Mouse (Mus musculus) T-helper 2 cell (primary cell): ENCODE results near the gene AF067061.
"Not testable (repeated sequence)": the region's sequence is repeated elsewhere in the genome, so short reads cannot be mapped to it uniquely, and the experiment has no call there.

ENCODE experiments used
- in situ Hi-C: fragments of 300-600 bp; cut with MboI, MseI; formaldehyde crosslinking; loops from one replicate; pipeline ENCODE4 v1.15.1; 2025; ENCODE audit warnings: high pct_unique_total_duplicates

The AF067061 gene

GRCm38 (mm10) chr13:120262870-120263269 lies at the start of gene AF067061:
TSS of gene AF067061 (plus strand) at chr13:120263114.
- in situ Hi-C loops, result not testable (repeated sequence)

- in situ Hi-C loops, result not testable (repeated sequence)
Observed at GRCm38 (mm10) chr13:120215847-120216246, 47.1 kb upstream of the AF067061 start, which contains the start of gene Gm21762. TSS of gene Gm21762 (minus strand) at chr13:120215947.

DNA sequence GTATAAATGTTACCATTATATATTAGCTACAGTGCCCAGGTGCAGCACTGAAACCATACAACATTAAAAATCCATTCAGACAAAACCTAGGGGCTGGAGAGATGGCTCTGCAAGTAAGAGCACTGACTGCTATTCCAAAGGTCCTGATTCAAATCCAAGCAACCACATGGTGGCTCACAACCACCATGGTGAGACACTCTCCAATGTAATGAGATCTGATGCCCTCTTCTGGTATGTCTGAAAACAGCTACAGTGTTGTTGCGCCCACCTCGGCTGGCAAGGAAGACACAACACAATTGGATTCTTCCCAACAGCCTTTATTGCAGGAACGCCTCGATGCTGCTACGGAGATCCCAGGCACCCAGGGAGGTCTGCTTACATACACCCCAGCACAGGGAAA lies 42.0 kb upstream of the AF067061 start:
- in situ Hi-C loops, result not testable (repeated sequence)

DNA sequence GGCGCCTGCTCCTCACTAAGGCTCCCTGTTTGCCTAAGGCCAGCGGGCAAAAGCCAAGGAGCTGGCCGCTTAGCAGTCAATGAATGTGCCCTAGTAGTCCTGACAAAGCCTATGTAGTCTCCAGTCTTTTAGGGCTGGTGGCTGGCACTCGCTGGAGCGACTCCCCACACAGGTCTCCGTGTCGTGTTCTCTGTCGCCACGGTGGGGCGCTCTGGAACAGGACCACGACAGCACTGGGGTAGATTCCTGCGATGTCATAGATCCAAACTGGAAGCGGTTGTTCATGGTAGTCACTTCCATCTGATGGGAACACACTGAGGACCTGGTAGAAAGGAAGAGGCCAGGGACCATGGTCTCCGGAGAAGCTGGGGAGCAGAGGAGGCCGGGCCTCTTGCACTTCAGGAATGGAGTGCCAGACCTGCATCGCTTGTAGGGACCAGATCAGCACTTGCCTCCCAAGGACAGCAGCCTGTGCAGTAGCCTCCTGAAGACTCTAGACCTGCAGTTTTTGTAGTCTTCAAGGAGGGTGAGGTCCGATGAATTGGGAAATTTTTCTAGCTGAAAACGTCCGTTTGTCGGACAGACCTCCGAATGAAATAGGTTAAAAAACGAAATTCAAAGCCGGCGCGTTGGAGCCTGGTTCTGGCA lies 39.8 kb upstream of the AF067061 start:
- in situ Hi-C loops, result not testable (repeated sequence)

DNA sequence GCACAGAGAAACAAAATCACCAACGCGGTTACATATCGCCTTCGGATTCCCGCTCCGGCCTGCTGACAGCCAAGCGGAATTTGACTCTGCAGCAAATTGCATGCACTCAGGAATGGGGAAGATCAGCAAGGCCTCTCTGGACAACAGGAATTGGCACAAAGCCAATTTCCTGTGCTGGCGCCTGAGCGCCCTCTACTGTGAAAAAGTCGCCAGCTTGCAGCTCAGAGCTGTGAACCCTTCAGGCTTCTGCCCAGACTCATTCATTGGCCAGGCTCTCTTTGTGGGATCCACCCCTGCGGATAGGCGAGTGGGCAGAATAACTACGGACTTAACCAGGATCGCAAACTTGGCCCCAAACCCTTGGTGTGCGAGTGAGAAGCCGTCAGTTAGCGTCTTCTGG lies 31.1 kb upstream of the AF067061 start:
- in situ Hi-C loops, result not testable (repeated sequence)

DNA sequence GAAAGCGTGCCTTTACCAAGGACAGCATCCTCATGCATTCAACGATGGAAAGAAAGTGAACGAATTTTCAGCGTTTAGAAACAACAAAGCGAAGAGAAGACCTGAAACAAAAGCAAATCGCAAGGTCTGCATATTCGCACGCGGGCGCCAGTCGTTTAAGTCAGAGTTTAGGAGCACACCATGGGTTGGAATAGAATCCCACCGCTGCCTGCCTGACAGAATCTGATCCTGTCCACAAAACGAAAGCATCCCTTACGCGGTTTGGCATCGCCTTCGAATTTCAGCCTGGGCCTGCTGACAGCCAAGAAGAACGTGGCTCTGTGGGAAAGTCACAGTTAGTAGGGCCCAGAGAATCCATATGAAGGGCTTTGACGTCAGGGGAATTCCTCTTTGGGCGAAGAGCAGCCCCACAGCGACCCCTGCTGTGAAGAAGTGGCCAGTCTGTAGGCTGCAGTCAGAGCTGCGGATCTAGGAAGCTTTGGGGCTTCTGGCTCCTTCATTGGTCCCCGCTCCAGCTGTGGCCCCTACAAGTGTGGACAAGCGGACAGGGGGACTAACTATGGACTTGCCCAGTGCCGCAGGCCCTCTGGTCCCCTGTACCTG lies 30.4 kb upstream of the AF067061 start:
- in situ Hi-C loops, result not testable (repeated sequence)

- in situ Hi-C loops, result not testable (repeated sequence)
Observed at GRCm38 (mm10) chr13:120238811-120239210, 24.1 kb upstream of the AF067061 start, which contains the start of gene Gm21731. TSS of gene Gm21731 (plus strand) at chr13:120239111.

- in situ Hi-C loops, result not testable (repeated sequence)
Observed at GRCm38 (mm10) chr13:120251208-120251924, 11.5 kb upstream of the AF067061 start.

DNA sequence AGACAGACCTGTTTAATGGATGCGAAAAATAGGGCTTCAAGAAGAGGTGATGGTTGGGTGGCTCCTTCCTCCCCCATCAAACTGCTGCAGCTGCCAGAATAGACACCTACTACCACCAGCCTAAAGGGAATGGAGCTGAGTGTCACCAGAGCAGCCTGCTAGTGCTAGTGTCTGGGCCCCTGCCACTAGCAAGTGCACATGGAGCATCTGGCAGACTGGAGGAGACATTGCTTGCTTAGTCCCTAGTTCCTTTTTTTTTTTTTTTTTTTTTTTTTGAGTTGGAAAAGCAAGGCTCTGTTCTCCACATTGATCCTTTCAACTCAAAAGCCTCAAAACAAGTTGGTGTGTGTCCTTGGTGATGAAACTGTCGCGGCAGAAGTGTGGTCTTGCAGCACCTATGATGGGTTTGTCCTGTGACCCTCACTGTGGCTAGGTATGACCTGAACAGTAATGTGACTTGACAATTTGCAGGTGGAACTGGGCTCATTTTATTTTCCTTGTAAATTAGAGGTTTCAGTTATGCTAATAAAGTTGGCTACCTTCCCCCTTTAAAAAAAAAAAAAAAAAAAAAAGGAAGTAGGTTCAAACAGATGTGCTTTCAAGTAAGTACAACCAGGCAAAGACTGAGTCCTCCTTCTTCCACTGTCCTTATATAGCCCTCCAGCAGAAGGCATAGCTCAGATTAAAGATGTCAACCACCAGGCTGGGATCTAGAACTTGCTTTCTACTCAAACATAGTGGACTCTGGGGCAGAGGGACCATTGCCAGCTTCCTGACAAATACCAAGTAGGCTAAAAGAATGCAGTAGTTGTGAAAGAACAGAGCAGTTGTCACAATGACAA lies 3.9 kb upstream of the AF067061 start:
- in situ Hi-C loops, result not testable (repeated sequence)

- in situ Hi-C loops, result not testable (repeated sequence)
Observed at GRCm38 (mm10) chr13:120259718-120260117, 3.2 kb upstream of the AF067061 start.

GRCm38 (mm10) chr13:120277837-120278236 lies 14.9 kb downstream of the AF067061 start:
- in situ Hi-C loops, result not testable (repeated sequence)

DNA sequence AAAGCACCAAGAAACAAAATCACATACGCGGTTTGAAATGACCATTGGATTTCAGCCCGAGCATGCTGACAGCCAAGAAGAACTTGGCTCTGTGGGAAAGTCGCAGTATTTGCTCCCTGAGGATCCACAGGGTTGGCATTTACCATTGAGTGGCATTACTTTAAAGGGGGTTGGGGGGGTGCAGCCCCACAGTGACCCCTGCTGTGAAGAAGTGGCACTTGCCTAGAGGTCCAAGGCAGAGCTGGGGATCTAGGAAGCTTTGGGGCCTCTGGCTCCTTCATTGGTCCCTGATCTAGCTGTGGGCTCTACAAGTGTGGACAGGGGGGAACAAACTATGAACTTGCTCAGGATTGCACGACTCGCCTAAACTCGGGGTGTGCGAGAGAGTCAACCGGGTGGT lies 15.9 kb downstream of the AF067061 start:
- in situ Hi-C loops, result no loop called here

DNA sequence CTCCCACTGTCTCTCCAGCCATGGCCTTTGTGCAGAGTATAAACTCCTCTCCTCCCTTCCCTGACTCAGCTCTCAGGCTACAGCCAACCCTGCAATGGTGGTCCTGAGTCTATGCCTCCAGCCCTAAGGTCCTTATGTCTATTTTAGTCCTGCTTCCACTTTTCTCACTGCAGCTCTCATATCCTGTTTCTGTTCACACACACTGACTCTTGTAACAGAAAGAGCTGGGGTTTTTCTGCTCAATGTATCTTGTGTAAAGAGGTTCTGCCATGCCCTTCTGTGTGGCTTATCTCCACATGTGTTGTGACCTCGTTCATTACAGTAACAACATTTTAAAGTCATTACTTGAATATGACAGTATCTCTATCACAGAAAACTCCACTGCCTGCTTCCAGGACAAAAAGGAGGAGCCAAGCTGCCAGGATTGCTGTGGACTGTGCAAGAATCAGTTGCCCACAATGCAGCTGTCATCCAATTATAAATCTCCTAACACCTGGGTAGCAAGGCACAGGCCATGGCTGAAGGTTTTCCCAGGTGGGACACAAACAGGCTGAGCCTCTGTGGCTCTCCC lies 36.5 kb downstream of the AF067061 start:
- in situ Hi-C loops, result no loop called here

DNA sequence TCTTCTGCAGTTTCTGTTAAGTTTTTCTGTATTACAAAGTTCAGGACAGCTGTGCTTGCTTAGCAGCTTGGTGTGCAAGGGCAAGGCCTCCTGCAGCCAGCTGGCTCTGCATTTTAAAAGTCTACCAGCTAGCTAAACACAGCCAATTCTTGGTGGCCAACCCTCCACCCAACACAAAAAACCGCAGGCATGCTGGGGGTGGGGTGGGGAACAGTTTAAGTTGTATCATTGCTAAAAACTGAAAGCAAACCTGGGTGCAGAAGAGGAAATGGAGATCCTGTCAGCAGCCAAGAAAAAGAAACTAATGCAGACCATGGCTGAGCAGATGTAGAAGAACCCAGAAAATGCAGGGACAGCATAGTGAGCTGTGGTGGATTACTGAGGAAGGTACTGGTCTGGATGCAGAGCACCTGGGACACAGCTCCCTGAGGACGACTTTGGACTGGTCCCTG lies 37.1 kb downstream of the AF067061 start, which contains the start of gene BC147527:
TSS of gene BC147527 (plus strand) at position 402 of the 452 bp plus-strand sequence.
- in situ Hi-C loops, result no loop called here

GRCm38 (mm10) chr13:120300853-120301252 lies 37.9 kb downstream of the AF067061 start:
- in situ Hi-C loops, result no loop called here

DNA sequence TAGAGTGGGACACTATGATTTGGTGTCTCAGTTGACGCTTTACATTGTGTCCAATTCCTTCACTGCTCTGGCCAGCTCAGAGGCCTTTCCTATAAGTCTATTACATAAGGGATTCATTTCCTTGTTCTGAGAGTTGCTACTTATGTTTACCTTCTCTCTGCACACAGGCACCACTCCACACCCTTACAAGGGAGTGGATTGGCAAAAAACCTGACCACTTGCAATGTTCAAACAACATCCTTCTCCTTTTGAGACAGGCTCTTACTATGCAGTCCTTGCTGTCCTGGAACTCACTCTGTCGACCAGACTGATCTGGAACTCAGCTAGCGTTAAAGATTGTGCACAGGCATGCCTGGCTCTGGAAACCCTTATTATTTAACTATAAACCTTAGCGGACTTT lies 47.8 kb downstream of the AF067061 start:
- in situ Hi-C loops, result no loop called here

GRCm38 (mm10) chr13:120313584-120313983 lies 50.7 kb downstream of the AF067061 start:
- in situ Hi-C loops, result no loop called here
